Mouse (Mus musculus) kidney, embryonic 16.5 days (tissue): ENCODE data around the gene Disp1. TPM values are rescaled to one million over a fixed set of nuclear protein-coding genes. Genes with fewer than 3 reads are reported as not detected.

Source experiments
- ATAC-seq: fragments of 200-750 bp; cut with Nextera tagmentation; 2 replicates; pipeline ENCODE4 v1.8.0; 2017; ENCODE audit warnings: moderate TSS enrichment; ENCODE audit not compliant: low FRiP score, low TSS enrichment
- H3K27ac ChIP-seq: fragments of 300-500 bp; sonication (generic); 2 replicates; pipeline ENCODE4 v1.5.1; 2014; ENCODE audit warnings: low read length
- H3K27me3 ChIP-seq: fragments of 300-500 bp; sonication (generic); 2 replicates; pipeline ENCODE4 v1.6.1; 2014; ENCODE audit warnings: low read length, control low read depth, mixed read lengths; ENCODE audit not compliant: insufficient read depth
- H3K36me3 ChIP-seq: fragments of 300-500 bp; sonication (generic); 2 replicates; pipeline ENCODE4 v1.6.1; 2014; ENCODE audit warnings: low read length, control low read depth, mixed read lengths; ENCODE audit not compliant: insufficient read depth
- H3K4me1 ChIP-seq: fragments of 300-500 bp; sonication (generic); 2 replicates; pipeline ENCODE4 v1.6.1; 2014; ENCODE audit warnings: low read length, control low read depth, mixed read lengths; ENCODE audit not compliant: insufficient read depth
- H3K4me2 ChIP-seq: fragments of 300-500 bp; sonication (generic); replicated peaks from 2 replicates; pipeline ENCODE4 v1.6.1; 2014; ENCODE audit warnings: low read depth, low read length
- H3K4me3 ChIP-seq: fragments of 300-500 bp; sonication (generic); 2 replicates; pipeline ENCODE4 v1.5.1; 2014; ENCODE audit warnings: mild to moderate bottlenecking, low read length
- H3K9ac ChIP-seq: fragments of 300-500 bp; sonication (generic); replicated peaks from 2 replicates; pipeline ENCODE4 v1.6.1; 2014; ENCODE audit warnings: low read length
- H3K9me3 ChIP-seq: fragments of 300-500 bp; sonication (generic); 2 replicates; pipeline ENCODE4 v1.6.1; 2016; ENCODE audit warnings: low read length, control low read depth
- WGBS: fragments of 180-500 bp; shearing (Covaris S2); extraction: QIAGEN DNeasy Blood & Tissue Kit; methylation state at CpG from one replicate; pipeline ENCODE4 v1.1.7; 2014; 5-methylcytosine and 5-hydroxymethylcytosine counted together
- polyA plus RNA-seq: library from polyadenylated mRNA; unstranded; fragments of >200 nt; fragmentation: Nextera tagmentation; extraction: Ambion mirVana; gene quantifications from 2 replicates; pipeline ENCODE4 v1.2.1, GENCODE M21; 2015

Gene Disp1
- polyA plus RNA-seq, 1 experiment from 2014 or later = 12.8 TPM

- H3K36me3 ChIP-seq = no peaks in the 10 kb centered on the region
- no peak overlapping the region for H3K4me3 ChIP-seq
- 64% methylated on average over 21 of the region's 21 CpGs for WGBS
- H3K27me3 ChIP-seq = no peaks in the 10 kb centered on the region
- no peak overlapping the region for H3K9ac ChIP-seq
- peaks cover 52% of the 10 kb centered on the region for H3K4me1 ChIP-seq
- 0 out of 2 replicates have a peak, but pooled peaks have one; percentile 3 for ATAC-seq
- H3K4me2 ChIP-seq = no peak overlapping the region
- H3K27ac ChIP-seq = 0 out of 2 replicates have a peak overlapping the region, but pooled peaks have one; percentile 65
- no peaks in the 10 kb centered on the region for H3K9me3 ChIP-seq
Measured at GRCm38 (mm10) chr1:183117827-183118825, 103.2 kb downstream of the Disp1 start.

- peak; percentile 32; the same call in 1 of the 2 replicates for ATAC-seq
- Histone ChIP-seq H3K9me3 (no peaks in the 10 kb centered on the region), H3K27ac (peak overlapping the region; percentile 65), H3K4me2 (no peak overlapping the region), H3K9ac (0 out of 2 replicates have a peak overlapping the region, but pooled peaks have one; percentile 19), H3K4me3 (no peak overlapping the region), H3K27me3 (no peaks in the 10 kb centered on the region), H3K36me3 (no peaks in the 10 kb centered on the region), H3K4me1 (peaks cover 58% of the 10 kb centered on the region)
- WGBS = 51% methylated on average over 15 of the region's 15 CpGs
Measured at GRCm38 (mm10) chr1:183116946-183117826, 104.1 kb downstream of the Disp1 start.

DNA sequence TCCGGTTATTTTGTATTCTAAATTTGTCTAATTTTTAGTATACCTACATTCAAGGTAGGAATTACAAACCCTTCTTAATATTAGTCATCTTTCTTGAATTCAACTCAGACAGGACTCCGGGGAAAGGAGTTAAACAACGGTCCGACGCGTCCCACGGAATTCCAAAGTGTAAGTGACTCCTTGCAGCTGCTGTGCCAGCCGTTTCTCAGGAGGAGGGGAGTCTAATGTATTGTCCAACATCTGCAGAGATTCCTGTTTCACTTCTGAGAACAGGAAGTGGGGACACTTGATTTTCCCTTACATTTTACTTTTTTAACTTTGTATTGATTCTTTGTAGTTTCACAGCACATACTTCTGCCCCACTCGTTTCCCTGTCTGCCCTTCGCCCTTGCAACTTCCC lies 104.9 kb downstream of the Disp1 start:
- H3K4me2 ChIP-seq = no peak overlapping the region
- H3K27me3 ChIP-seq = no peaks in the 10 kb centered on the region
- H3K9ac ChIP-seq = no peak overlapping the region
- H3K4me1 ChIP-seq = peaks cover 61% of the 10 kb centered on the region
- H3K27ac ChIP-seq = no peak overlapping the region
- no peaks in the 10 kb centered on the region for H3K36me3 ChIP-seq
- no peaks in the 10 kb centered on the region for H3K9me3 ChIP-seq
- 32% methylated on average over 10 of the region's 10 CpGs for WGBS
- H3K4me3 ChIP-seq = no peak overlapping the region
- no peak for ATAC-seq

- no peaks in the 10 kb centered on the region for H3K9me3 ChIP-seq
- no peak for ATAC-seq
- H3K4me2 ChIP-seq = no peak overlapping the region
- H3K27me3 ChIP-seq = no peaks in the 10 kb centered on the region
- WGBS = 68% methylated on average over 7 of the region's 7 CpGs
- H3K27ac ChIP-seq = no peak overlapping the region
- no peaks in the 10 kb centered on the region for H3K36me3 ChIP-seq
- H3K4me3 ChIP-seq = no peak overlapping the region
- H3K9ac ChIP-seq = no peak overlapping the region
- H3K4me1 ChIP-seq = peaks cover 55% of the 10 kb centered on the region
Measured at GRCm38 (mm10) chr1:183115076-183115475, 106.2 kb downstream of the Disp1 start.

DNA sequence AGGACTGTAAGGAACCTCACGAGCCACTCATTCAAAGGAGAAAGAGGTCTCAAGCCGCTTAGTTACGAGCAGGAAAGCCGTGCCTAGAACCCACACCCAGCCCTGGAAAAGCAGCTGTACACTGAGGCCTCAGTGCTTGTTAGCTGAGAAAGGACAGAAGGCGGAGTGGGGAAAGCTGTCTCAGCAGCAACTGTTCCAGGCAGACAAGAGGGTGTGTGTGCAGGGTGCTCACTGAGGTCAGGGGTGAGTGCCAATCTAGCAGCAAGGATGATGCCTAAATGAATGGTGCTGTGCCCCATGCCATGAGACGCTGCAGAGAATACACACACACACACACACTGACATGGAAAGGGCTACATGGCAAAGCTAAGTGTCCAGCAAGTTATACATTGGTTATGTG lies 106.8 kb downstream of the Disp1 start:
- Histone ChIP-seq H3K4me3 (no peak overlapping the region), H3K9ac (no peak overlapping the region), H3K4me1 (peaks cover 53% of the 10 kb centered on the region), H3K36me3 (no peaks in the 10 kb centered on the region), H3K4me2 (no peak overlapping the region), H3K9me3 (no peaks in the 10 kb centered on the region), H3K27me3 (no peaks in the 10 kb centered on the region), H3K27ac (peak overlapping the region; percentile 43; the same call in 1 of the 2 replicates)
- ATAC-seq = no peak
- WGBS = 65% methylated on average over 6 of the region's 6 CpGs

DNA sequence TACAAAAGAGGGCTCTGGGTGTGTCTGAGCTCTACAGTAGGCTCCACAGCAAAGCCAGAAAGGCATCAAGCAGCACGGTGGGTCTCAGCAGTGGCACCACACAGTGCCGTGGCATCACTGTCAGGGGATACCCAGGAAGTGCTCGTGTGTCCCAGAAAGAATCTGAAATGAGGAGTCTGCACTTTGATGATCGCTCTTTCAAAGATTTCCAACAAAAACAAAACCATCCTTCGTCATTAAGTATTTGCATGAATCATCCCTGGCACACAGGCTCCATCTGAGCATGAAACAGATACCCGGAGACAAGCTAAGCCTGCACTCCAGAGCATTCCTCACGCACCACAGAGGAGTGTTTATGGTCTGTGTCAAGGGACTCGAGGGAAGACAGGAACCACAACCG lies 107.8 kb downstream of the Disp1 start:
- Histone ChIP-seq H3K4me1 (peaks cover 51% of the 10 kb centered on the region), H3K27ac (peak overlapping the region; percentile 36; the same call in 1 of the 2 replicates), H3K9me3 (no peaks in the 10 kb centered on the region), H3K4me3 (no peak overlapping the region), H3K4me2 (no peak overlapping the region), H3K9ac (no peak overlapping the region), H3K27me3 (no peaks in the 10 kb centered on the region), H3K36me3 (no peaks in the 10 kb centered on the region)
- ATAC-seq = peak; percentile 76; the same call in 1 of the 2 replicates
- WGBS = 28% methylated on average over 9 of the region's 9 CpGs

GRCm38 (mm10) chr1:183107476-183107875 lies 113.8 kb downstream of the Disp1 start:
- Histone ChIP-seq H3K36me3 (no peaks in the 10 kb centered on the region), H3K4me2 (no peak overlapping the region), H3K27me3 (no peaks in the 10 kb centered on the region), H3K9ac (no peak overlapping the region), H3K27ac (no peak overlapping the region), H3K4me1 (peaks cover 22% of the 10 kb centered on the region), H3K4me3 (no peak overlapping the region), H3K9me3 (no peaks in the 10 kb centered on the region)
- 66% methylated on average over 2 of the region's 2 CpGs for WGBS
- no peak for ATAC-seq

DNA sequence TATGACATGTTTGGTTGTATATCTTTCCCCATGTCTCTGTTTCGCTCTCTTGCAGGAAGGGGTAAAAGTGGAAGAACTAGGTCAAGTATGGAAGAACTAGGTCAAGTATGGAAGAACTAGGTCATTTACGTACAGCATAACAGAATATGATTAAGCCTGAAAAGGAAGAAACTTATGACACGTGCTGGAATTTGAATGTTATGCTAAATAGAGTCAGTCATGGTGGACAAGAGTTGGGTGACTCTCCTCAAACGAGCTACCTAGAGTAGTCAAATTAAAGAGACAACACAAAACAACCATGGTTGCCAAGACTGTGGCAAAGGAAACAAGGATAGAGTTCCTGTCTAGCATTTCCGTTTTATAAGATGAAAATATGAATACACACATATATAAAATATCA lies 116.6 kb downstream of the Disp1 start:
- ATAC-seq = no peak
- Histone ChIP-seq H3K4me2 (no peak overlapping the region), H3K27ac (no peak overlapping the region), H3K9ac (no peak overlapping the region), H3K36me3 (no peaks in the 10 kb centered on the region), H3K9me3 (no peaks in the 10 kb centered on the region), H3K27me3 (no peaks in the 10 kb centered on the region), H3K4me3 (no peak overlapping the region), H3K4me1 (peaks cover 16% of the 10 kb centered on the region; the same call in 1 of the 2 replicates)
- 88% methylated on average over 5 of the region's 5 CpGs for WGBS

- H3K4me2 ChIP-seq = no peak overlapping the region
- H3K9ac ChIP-seq = no peak overlapping the region
- H3K27me3 ChIP-seq = no peaks in the 10 kb centered on the region
- WGBS = 71% methylated on average over 3 of the region's 3 CpGs
- no peak for ATAC-seq
- 0 out of 2 replicates have a peak, but pooled peaks cover 8% of the 10 kb centered on the region for H3K36me3 ChIP-seq
- peaks cover 10% of the 10 kb centered on the region; the same call in 1 of the 2 replicates for H3K4me1 ChIP-seq
- no peaks in the 10 kb centered on the region for H3K9me3 ChIP-seq
- no peak overlapping the region for H3K27ac ChIP-seq
- no peak overlapping the region for H3K4me3 ChIP-seq
Measured at GRCm38 (mm10) chr1:183102775-183103174, 118.5 kb downstream of the Disp1 start.
